Mouse (Mus musculus) testis, postnatal 14 days (tissue): ENCODE results near the gene Asic2.

Experiments
- DNase-seq: peaks from one replicate; pipeline ENCODE4 v3.0.0; 2021; ENCODE audit warnings: low spot score

Gene Asic2

GRCm38 (mm10) chr11:80848131-80848530 lies 1120.1 kb downstream of the Asic2 start:
- no peak for DNase-seq

GRCm38 (mm10) chr11:80846115-80846514 lies 1122.1 kb downstream of the Asic2 start:
- DNase-seq, result no peak

DNA sequence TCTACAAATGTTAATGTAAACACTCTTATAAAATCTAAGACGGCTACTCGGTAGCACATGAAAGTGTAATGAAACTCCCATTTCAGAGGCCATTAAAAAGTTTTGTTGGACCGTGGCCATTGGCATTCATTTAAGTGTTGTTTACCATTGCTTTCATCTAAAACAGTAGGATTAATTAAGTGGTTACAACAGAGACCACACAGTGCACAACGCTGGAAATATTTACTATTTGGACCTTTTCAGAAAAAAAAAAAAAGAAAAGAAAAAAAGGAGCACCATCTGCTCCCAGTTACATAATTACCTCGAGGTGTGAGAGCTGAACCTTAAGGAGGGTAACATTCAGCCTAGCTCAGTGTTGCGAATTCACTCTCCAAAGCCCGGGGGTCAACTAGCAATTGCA lies 1122.8 kb downstream of the Asic2 start:
- no peak for DNase-seq

GRCm38 (mm10) chr11:80843435-80843834 lies 1124.8 kb downstream of the Asic2 start:
- no peak for DNase-seq

DNA sequence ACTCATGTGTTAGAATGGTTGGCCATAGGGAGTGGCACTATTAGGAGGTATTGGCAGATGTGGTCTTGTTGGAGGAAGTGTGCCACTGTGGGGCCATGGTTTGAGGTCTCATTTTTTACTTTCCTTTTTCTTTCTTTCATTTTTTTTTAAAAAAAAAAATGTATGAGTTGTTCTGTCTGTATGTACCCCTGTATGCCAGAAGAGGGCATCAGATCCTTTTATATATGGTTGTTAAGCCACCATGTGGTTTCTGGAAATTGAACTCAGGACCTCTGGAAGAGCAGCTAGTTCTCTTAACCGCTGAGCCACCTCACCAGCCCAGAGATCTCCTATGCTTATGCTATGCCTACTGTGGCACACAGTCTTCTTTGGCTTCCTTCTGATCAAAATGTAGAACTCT lies 1129.5 kb downstream of the Asic2 start:
- DNase-seq, result no peak

- DNase-seq, result no peak
Observed at GRCm38 (mm10) chr11:80835841-80836240, 1132.4 kb downstream of the Asic2 start.

DNA sequence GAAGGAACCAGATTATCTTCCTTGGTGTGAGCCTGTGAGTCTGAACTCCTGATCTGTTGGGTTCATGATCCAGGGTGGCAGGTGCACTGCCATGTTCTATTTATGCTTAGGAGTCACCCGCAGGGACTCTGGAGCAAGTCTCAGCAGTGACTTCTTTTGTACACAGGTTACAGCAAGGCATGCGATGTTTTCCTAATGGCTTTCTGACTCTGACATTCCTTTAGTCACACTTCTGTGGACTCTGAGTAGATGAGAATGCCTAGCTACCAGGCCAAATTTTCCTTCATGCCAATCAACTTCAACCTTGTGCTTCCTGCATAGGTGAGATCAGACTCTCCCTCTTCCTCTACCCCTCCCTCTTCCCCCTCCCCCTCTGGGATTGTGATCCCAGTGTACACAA lies 1132.9 kb downstream of the Asic2 start:
- no peak for DNase-seq
